In the genomic region with DNA sequence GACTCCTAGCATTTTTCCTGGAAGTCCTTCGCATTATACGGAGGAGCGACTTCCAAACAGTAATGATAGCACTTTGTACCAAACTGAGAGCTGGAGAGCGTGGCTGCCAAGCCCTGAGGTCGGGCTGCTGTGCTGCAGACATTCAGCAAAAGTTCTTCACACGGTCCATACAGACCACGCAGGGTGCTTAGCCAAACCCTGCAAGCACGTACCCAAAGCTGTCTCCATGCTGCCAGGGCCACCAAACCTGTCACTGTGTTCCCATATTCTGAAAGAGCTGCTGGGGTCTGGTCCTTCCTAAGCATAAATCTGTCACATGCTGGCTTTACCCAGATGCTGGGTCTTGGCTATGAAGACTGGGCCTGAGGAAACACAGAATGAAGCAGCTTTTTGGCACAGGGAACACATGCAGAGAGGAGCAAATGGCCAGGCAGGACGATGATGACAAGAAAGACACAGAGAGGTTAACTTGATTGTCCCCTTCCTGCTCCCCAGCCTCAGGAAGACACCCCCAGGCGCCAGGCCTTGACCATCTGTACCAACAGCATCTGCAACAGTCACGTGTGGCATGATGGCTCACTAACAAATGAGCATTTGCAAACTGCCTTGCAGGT, we compare ENCODE assay signal across 11 mouse cellular contexts.
A peak's percentile ranks its signal among the peaks of the same experiment; 100 is the strongest.
DNase-seq lines count a peak whose midpoint lies in the region; ATAC-seq and TF ChIP-seq lines count a peak whose summit lies in the region.
"Had no signal": no experiment of that assay in that cellular context is flagged by ENCODE, and none has a peak within 500 bp of the region (broad histone marks: within the 10 kb centered on the region; RNA-seq: fewer than 3 reads in every experiment).

No protein-coding gene starts in this region.

- no peak for DNase-seq in lung, embryonic 14.5 days
- no peak for DNase-seq in lung, adult 2 months
- DNase-seq in frontal cortex, postnatal 36 days (ENCODE audit: low spot score in 2 of 2): no peak
- DNase-seq in adrenal gland, postnatal 14 days: no peak
- DNase-seq: adrenal gland, postnatal 25 days; thymus, adult 2 months had no signal

- peaks cover 21% of the 10 kb centered on the region; the same call in 1 of the 2 replicates for H3K4me1 ChIP-seq in lung, embryonic 14.5 days (ENCODE audit: insufficient read depth)
- peaks cover 4% of the 10 kb centered on the region for H3K4me1 ChIP-seq in lung, adult 2 months (ENCODE audit: control insufficient read depth, insufficient read depth, low read length)
- H3K4me1 ChIP-seq in forebrain, embryonic 15.5 days: peaks cover 52% of the 10 kb centered on the region
- peaks cover 31% of the 10 kb centered on the region for H3K4me1 ChIP-seq in hindbrain, embryonic 15.5 days (replicated peaks)
- no peaks in the 10 kb centered on the region; the same call in 1 of the 2 replicates for H3K4me1 ChIP-seq in small intestine, adult 2 months (ENCODE audit: control insufficient read depth, insufficient read depth, insufficient read length, low read length)
- H3K4me1 ChIP-seq: megakaryocyte, embryonic 14.5 days had no signal

- TF ChIP-seq POLR2A in lung, adult 2 months (IDR thresholded peaks at IDR 0.05; ENCODE audit: borderline replicate concordance, extremely low read depth, low read depth, low read length): no peak
- no peak for TF ChIP-seq POLR2A in small intestine, adult 2 months (IDR thresholded peaks at IDR 0.05; ENCODE audit: low read depth, low read length)

- H3K9ac ChIP-seq in lung, embryonic 14.5 days: no peak overlapping the region
- 0 out of 2 replicates have a peak overlapping the region, but pooled peaks have one; percentile 0 for H3K9ac ChIP-seq in forebrain, embryonic 15.5 days (replicated peaks)
- H3K9ac ChIP-seq in hindbrain, embryonic 15.5 days: no peak overlapping the region

- peak overlapping the region; percentile 81; the same call in 1 of the 2 replicates for H3K27ac ChIP-seq in lung, embryonic 14.5 days (ENCODE audit: low read depth)
- peak overlapping the region; percentile 90 for H3K27ac ChIP-seq in forebrain, embryonic 15.5 days (replicated peaks)
- peak overlapping the region; percentile 76 for H3K27ac ChIP-seq in hindbrain, embryonic 15.5 days (replicated peaks)
- peak overlapping the region; percentile 14; the same call in 1 of the 2 replicates for H3K27ac ChIP-seq in small intestine, adult 2 months (ENCODE audit: insufficient read depth, low read depth, low read length)

- no peaks in the 10 kb centered on the region for H3K36me3 ChIP-seq in lung, embryonic 14.5 days (ENCODE audit: insufficient read depth)
- H3K36me3 ChIP-seq in forebrain, embryonic 15.5 days: no peaks in the 10 kb centered on the region
- H3K36me3 ChIP-seq in hindbrain, embryonic 15.5 days: no peaks in the 10 kb centered on the region
- no peaks in the 10 kb centered on the region for H3K36me3 ChIP-seq in small intestine, adult 2 months (ENCODE audit: control insufficient read depth, insufficient read depth, low read length)

- WGBS in lung, embryonic 14.5 days: 66% methylated on average over 11 of the region's 11 CpGs
- 58% methylated on average over 11 of the region's 11 CpGs for WGBS in lung, adult 2 months
- 38% methylated on average over 11 of the region's 11 CpGs for WGBS in forebrain, embryonic 15.5 days
- WGBS in hindbrain, embryonic 15.5 days: 46% methylated on average over 11 of the region's 11 CpGs
- 73% methylated on average over 11 of the region's 11 CpGs for WGBS in small intestine, adult 2 months

- H3K27me3 ChIP-seq in lung, embryonic 14.5 days (ENCODE audit: insufficient read depth, low read length): no peaks in the 10 kb centered on the region
- no peaks in the 10 kb centered on the region for H3K27me3 ChIP-seq in forebrain, embryonic 15.5 days
- no peaks in the 10 kb centered on the region for H3K27me3 ChIP-seq in hindbrain, embryonic 15.5 days
- H3K27me3 ChIP-seq in small intestine, adult 2 months (ENCODE audit: control insufficient read depth, insufficient read depth, low read length): no peaks in the 10 kb centered on the region

- no peak overlapping the region for H3K4me3 ChIP-seq in lung, embryonic 14.5 days (ENCODE audit: low read depth, low read length)
- no peak overlapping the region for H3K4me3 ChIP-seq in lung, adult 2 months (replicated peaks; ENCODE audit: extremely low read depth, low read depth, low read length)
- H3K4me3 ChIP-seq in forebrain, embryonic 15.5 days: no peak overlapping the region
- no peak overlapping the region for H3K4me3 ChIP-seq in hindbrain, embryonic 15.5 days
- no peak overlapping the region for H3K4me3 ChIP-seq in small intestine, adult 2 months (ENCODE audit: low read depth, low read length)
- H3K4me3 ChIP-seq: megakaryocyte, embryonic 14.5 days had no signal

- no peak for TF ChIP-seq CTCF in lung, embryonic 14.5 days (IDR thresholded peaks at IDR 0.05; ENCODE audit: low read depth)
- TF ChIP-seq CTCF in lung, adult 2 months (IDR thresholded peaks at IDR 0.05; ENCODE audit: insufficient read depth, low read length): no peak
- no peak for TF ChIP-seq CTCF in small intestine, adult 2 months (IDR thresholded peaks at IDR 0.05; ENCODE audit: extremely low read depth, insufficient read length, insufficient replicate concordance, low read depth, low read length)

- no peak for ATAC-seq in lung, embryonic 14.5 days (ENCODE audit: insufficient read depth)
- ATAC-seq in forebrain, embryonic 15.5 days (replicated peaks): peak; percentile 21; the same call in 1 of the 2 replicates
- peak; percentile 71 for ATAC-seq in hindbrain, embryonic 15.5 days (ENCODE audit: low FRiP score, low read depth)
- no peak for ATAC-seq in inflammation-experienced regulatory T-cells, adult 6 months

- H3K4me2 ChIP-seq in lung, embryonic 14.5 days: peak overlapping the region; percentile 27; the same call in 1 of the 2 replicates
- H3K4me2 ChIP-seq in forebrain, embryonic 15.5 days (replicated peaks): 0 out of 2 replicates have a peak overlapping the region, but pooled peaks have one; percentile 13
- H3K4me2 ChIP-seq in hindbrain, embryonic 15.5 days: 0 out of 2 replicates have a peak overlapping the region, but pooled peaks have one; percentile 19

- H3K9me3 ChIP-seq in lung, embryonic 14.5 days (ENCODE audit: low read depth, low read length): no peaks in the 10 kb centered on the region
- H3K9me3 ChIP-seq in forebrain, embryonic 15.5 days: no peaks in the 10 kb centered on the region
- no peaks in the 10 kb centered on the region for H3K9me3 ChIP-seq in hindbrain, embryonic 15.5 days
- H3K9me3 ChIP-seq: megakaryocyte, embryonic 14.5 days had no signal

Comparison
In these comparisons a context has a peak if more than half of its experiments do, and no peak if none do; other contexts are left out.
1. ATAC-seq: peak in forebrain, embryonic 15.5 days (single experiment) and hindbrain, embryonic 15.5 days (single experiment); none in lung, embryonic 14.5 days (single experiment) and inflammation-experienced regulatory T-cells, adult 6 months (single experiment).
2. H3K27ac ChIP-seq: peak in every context shown above with its lines; median percentile 90 in forebrain, embryonic 15.5 days; 81 in lung, embryonic 14.5 days; 76 in hindbrain, embryonic 15.5 days; 14 in small intestine, adult 2 months.
3. Peak in every context shown above with its lines, with median percentiles within 50 percentile points of each other: H3K4me2 ChIP-seq.